Mouse (Mus musculus) liver, embryonic 14.5 days (tissue): Measurements from ENCODE around the gene Pgc. TPM values are rescaled to one million over a fixed set of nuclear protein-coding genes. Genes with fewer than 3 reads are reported as not detected.

Experiments
- ATAC-seq: fragments of 200-750 bp; cut with Nextera tagmentation; 2 replicates; pipeline ENCODE4 v1.8.0; 2017; ENCODE audit warnings: moderate number of reproducible peaks, mild to moderate bottlenecking, moderate library complexity; ENCODE audit not compliant: insufficient read depth
- DNase-seq, 3 experiments: peaks; one replicate each; pipeline ENCODE4 v3.0.0-alpha.2; 2012 to 2013; ENCODE audit warnings: low read depth in 3 of 3, low spot score in 3 of 3
- H3K27ac ChIP-seq: fragments of 300-500 bp; sonication (generic); 2 replicates; pipeline ENCODE4 v1.5.1; 2014; ENCODE audit warnings: moderate library complexity, mild to moderate bottlenecking, control low read depth, inconsistent platforms
- H3K27me3 ChIP-seq: fragments of 300-500 bp; sonication (generic); 2 replicates; pipeline ENCODE4 v1.6.1; 2014; ENCODE audit warnings: mild to moderate bottlenecking, low read length, moderate library complexity; ENCODE audit not compliant: control insufficient read depth, insufficient read depth
- H3K36me3 ChIP-seq: fragments of 300-500 bp; sonication (generic); replicated peaks from 2 replicates; pipeline ENCODE4 v1.6.1; 2014; ENCODE audit warnings: low read depth; ENCODE audit not compliant: control insufficient read depth, insufficient read depth
- H3K4me1 ChIP-seq, 2 experiments: fragments of 200-500 bp in 1 of 2; fragments of 300-500 bp in 1 of 2; sonication (generic) in 1 of 2; replicated peaks; 2 replicates each; pipeline ENCODE4 v1.6.1; 2012 to 2014; ENCODE audit warnings: antibody characterized with exemption in 1 of 2, inconsistent platforms in 1 of 2, low read length in 1 of 2; ENCODE audit not compliant: control insufficient read depth in 2 of 2, insufficient read depth in 2 of 2
- H3K4me2 ChIP-seq: fragments of 300-500 bp; sonication (generic); 2 replicates; pipeline ENCODE4 v1.6.1; 2014; ENCODE audit warnings: low read depth, mild to moderate bottlenecking, control low read depth, moderate library complexity
- H3K4me3 ChIP-seq, 2 experiments: fragments of 200-500 bp in 1 of 2; fragments of 300-500 bp in 1 of 2; sonication (generic) in 1 of 2; 2 replicates each; pipeline ENCODE4 v1.5.1; 2012 to 2014; ENCODE audit warnings: low read depth in 2 of 2, low read length in 2 of 2, mild to moderate bottlenecking in 2 of 2, control low read depth in 1 of 2, inconsistent platforms in 1 of 2, moderate library complexity in 1 of 2; ENCODE audit not compliant: insufficient read depth in 1 of 2
- H3K9ac ChIP-seq: fragments of 300-500 bp; sonication (generic); replicated peaks from 2 replicates; pipeline ENCODE4 v1.6.1; 2014; ENCODE audit warnings: mild to moderate bottlenecking, control low read depth, moderate library complexity
- H3K9me3 ChIP-seq: fragments of 300-500 bp; sonication (generic); 2 replicates; pipeline ENCODE4 v1.6.1; 2016; ENCODE audit warnings: low read length, mixed read lengths; ENCODE audit not compliant: control insufficient read depth
- CTCF ChIP-seq: IDR thresholded peaks from 2 replicates; pipeline ENCODE4 v1.5.1; 2016; ENCODE audit warnings: antibody characterized with exemption, low read depth, control low read depth
- EP300 ChIP-seq: IDR thresholded peaks from 2 replicates; pipeline ENCODE4 v1.6.1; 2016; ENCODE audit warnings: antibody characterized with exemption, low read depth
- WGBS: fragments of 180-500 bp; shearing (Covaris S2); extraction: QIAGEN DNeasy Blood & Tissue Kit; methylation state at CpG from one replicate; pipeline ENCODE4 v1.1.7; 2014; ENCODE audit not compliant: insufficient replicate concordance; 5-methylcytosine and 5-hydroxymethylcytosine counted together
- polyA plus RNA-seq, 2 experiments: library from polyadenylated mRNA; depleted of rRNA in 1 of 2; stranded (reverse) in 1 of 2; unstranded in 1 of 2; fragments of >200 nt; fragmentation: Nextera tagmentation in 1 of 2; extraction: Ambion mirVana in 1 of 2; gene quantifications; 2 replicates each; pipeline versions ENCODE4 v1.2.1 to v1.2.3; 2012 to 2014

Pgc gene
- polyA plus RNA-seq, 2 experiments, result not detected

DNA sequence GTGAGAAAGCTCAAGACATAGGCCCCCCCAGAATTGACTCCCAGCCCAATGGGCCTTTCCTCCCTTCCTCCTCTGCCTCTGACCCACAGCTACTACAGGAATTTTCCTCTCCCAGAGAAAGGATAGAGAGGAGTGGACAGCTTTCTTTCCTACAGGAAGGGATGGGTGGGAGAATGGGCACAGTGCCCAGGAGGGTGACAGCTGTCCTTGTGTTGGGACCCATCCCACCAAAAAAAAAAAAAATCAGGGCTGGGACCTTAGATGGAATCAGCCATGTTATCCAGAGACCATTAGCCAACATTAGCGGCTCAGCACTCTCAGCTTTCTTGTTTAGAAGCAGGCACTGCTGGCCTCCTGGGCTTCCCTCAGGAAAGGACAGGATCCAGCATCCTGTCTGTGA is 20.4 kb upstream of the Pgc start:
- no peak overlapping the region for H3K4me3 ChIP-seq
- 0 out of 4 replicates have a peak, but pooled peaks cover 0 to 2% of the 10 kb centered on the region in 2 experiments for H3K4me1 ChIP-seq
- TF ChIP-seq CTCF (no peak), EP300 (no peak)
- WGBS, result 41% methylated on average over 1 of the region's 1 CpGs
- H3K27ac ChIP-seq, result no peak overlapping the region
- no peak overlapping the region for H3K4me2 ChIP-seq
- no peak for DNase-seq
- no peaks in the 10 kb centered on the region for H3K9me3 ChIP-seq
- no peak for ATAC-seq
- no peak overlapping the region for H3K9ac ChIP-seq
- H3K27me3 ChIP-seq, result peaks cover 15% of the 10 kb centered on the region
- H3K36me3 ChIP-seq, result no peaks in the 10 kb centered on the region

- WGBS, result 58% methylated on average over 3 of the region's 3 CpGs
- H3K36me3 ChIP-seq, result no peaks in the 10 kb centered on the region
- no peak overlapping the region for H3K9ac ChIP-seq
- DNase-seq, result no peak
- no peak for ATAC-seq
- 0 out of 4 replicates have a peak, but pooled peaks cover 0 to 4% of the 10 kb centered on the region in 2 experiments for H3K4me1 ChIP-seq
- no peak overlapping the region for H3K27ac ChIP-seq
- H3K4me2 ChIP-seq, result no peak overlapping the region
- TF ChIP-seq CTCF, result no peak
- H3K27me3 ChIP-seq, result peaks cover 9% of the 10 kb centered on the region
- H3K9me3 ChIP-seq, result no peaks in the 10 kb centered on the region
- H3K4me3 ChIP-seq, result no peak overlapping the region
Observed at GRCm38 (mm10) chr17:47707961-47708360, 18.7 kb upstream of the Pgc start.

DNA sequence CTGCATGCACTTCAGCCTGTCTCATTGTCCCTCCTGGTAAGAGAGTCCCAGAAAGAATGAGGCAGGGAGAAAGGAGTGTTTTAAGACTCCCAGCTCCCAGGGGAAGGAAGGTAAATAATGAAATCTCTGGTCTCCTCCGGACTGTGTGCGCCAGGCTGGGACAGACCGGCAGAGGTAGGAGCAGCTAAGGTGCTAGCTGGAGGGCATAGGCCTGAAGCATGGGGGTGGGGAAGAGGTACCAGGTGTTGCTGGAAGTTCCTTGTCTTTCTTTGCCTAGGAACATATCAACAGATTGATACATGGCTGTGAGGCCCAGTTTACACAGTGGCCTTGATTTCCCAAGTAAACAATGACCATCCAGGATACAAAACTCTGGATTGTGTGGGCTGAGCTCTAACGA is 17.7 kb upstream of the Pgc start:
- no peak overlapping the region for H3K9ac ChIP-seq
- TF ChIP-seq EP300, result no peak
- no peak for TF ChIP-seq CTCF
- H3K36me3 ChIP-seq, result no peaks in the 10 kb centered on the region
- no peaks in the 10 kb centered on the region for H3K9me3 ChIP-seq
- ATAC-seq (no peak), DNase-seq (no peak)
- 59% methylated on average over 4 of the region's 4 CpGs for WGBS
- 0 out of 4 replicates have a peak, but pooled peaks cover 0 to 4% of the 10 kb centered on the region in 2 experiments for H3K4me1 ChIP-seq
- no peak overlapping the region for H3K4me3 ChIP-seq
- H3K27ac ChIP-seq, result no peak overlapping the region
- peaks cover 4% of the 10 kb centered on the region for H3K27me3 ChIP-seq
- no peak overlapping the region for H3K4me2 ChIP-seq

DNA sequence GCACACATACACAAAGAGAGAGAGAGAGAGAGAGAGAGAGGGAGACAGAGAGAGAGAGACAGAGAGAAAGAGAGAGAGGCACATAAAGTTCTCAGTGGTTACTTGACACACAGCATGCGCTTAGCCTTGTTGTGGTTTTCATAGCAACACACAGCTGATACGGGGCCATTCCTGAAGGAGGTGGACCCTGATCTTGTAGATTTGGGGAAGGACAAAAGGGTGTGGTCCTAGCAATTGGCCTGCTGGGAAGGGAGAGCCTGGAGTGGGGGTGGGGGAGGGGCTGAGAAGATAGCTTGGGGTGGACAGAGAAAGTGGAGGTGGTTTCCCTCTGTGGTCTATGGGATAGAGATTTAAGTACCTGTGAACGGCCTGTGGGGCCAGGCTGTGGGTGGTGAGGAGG is 16.6 kb upstream of the Pgc start:
- no peak for DNase-seq
- no peaks in the 10 kb centered on the region for H3K36me3 ChIP-seq
- 15% methylated on average over 3 of the region's 3 CpGs for WGBS
- ATAC-seq, result no peak
- H3K4me1 ChIP-seq, result 0 out of 4 replicates have a peak, but pooled peaks cover 0 to 4% of the 10 kb centered on the region in 2 experiments
- H3K27ac ChIP-seq, result no peak overlapping the region
- no peak overlapping the region for H3K4me2 ChIP-seq
- H3K9ac ChIP-seq, result no peak overlapping the region
- TF ChIP-seq CTCF, result no peak
- TF ChIP-seq EP300, result no peak
- H3K27me3 ChIP-seq, result no peaks in the 10 kb centered on the region
- no peaks in the 10 kb centered on the region for H3K9me3 ChIP-seq
- no peak overlapping the region for H3K4me3 ChIP-seq

GRCm38 (mm10) chr17:47711883-47712282 is 14.8 kb upstream of the Pgc start:
- 35% methylated on average over 6 of the region's 6 CpGs for WGBS
- 0 out of 4 replicates have a peak, but pooled peaks cover 0 to 4% of the 10 kb centered on the region in 2 experiments for H3K4me1 ChIP-seq
- H3K27me3 ChIP-seq, result no peaks in the 10 kb centered on the region
- H3K36me3 ChIP-seq, result no peaks in the 10 kb centered on the region
- H3K4me2 ChIP-seq, result no peak overlapping the region
- H3K27ac ChIP-seq, result no peak overlapping the region
- TF ChIP-seq EP300 (no peak), CTCF (no peak)
- H3K4me3 ChIP-seq, result no peak overlapping the region
- H3K9me3 ChIP-seq, result no peaks in the 10 kb centered on the region
- no peak overlapping the region for H3K9ac ChIP-seq
- no peak for DNase-seq
- ATAC-seq, result no peak
